Mouse (Mus musculus): ENCODE results near the gene Zer1.

Gene Zer1

DNA sequence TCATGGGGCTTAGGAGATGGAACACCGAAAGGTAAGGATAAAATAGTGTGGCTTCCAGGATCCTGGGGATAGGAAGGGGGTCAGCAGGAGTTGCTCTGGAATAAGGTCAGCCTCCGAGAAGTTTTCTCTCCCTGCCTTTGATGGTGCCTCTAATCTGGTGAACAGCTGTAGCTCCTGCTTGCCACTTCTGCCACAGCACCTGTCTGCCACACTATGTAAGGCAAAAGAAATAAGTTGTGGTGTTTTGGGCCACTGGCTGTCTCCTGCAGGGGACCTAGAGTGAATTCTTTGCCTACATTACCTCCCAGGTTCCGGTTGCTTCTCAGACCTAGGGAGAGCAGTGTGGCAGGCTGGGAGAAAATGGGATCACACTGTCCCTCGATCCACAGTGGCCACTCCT lies 45.6 kb downstream of the Zer1 start:
- intact Hi-C loops (cut with DNase I) = no loop called here

DNA sequence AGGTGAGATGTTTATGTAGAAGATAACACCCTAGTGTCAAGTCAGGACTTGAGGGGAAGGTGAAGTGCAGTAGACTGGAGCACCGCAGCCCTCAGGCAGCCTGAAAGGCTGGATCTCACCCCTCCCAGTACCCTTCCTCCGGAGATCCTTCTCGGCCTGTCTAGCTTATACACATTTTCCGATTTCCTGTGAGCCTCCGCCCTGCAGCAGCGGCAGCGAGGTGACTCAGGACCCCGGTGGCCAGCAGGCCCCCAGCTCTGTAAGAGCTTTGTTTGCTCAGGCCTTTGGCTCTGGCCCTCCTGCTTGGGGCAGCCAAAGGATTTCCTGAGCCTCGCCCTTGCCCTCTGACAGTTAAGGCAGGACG lies 46.1 kb downstream of the Zer1 start:
- intact Hi-C loops (cut with DNase I) = no loop called here

DNA sequence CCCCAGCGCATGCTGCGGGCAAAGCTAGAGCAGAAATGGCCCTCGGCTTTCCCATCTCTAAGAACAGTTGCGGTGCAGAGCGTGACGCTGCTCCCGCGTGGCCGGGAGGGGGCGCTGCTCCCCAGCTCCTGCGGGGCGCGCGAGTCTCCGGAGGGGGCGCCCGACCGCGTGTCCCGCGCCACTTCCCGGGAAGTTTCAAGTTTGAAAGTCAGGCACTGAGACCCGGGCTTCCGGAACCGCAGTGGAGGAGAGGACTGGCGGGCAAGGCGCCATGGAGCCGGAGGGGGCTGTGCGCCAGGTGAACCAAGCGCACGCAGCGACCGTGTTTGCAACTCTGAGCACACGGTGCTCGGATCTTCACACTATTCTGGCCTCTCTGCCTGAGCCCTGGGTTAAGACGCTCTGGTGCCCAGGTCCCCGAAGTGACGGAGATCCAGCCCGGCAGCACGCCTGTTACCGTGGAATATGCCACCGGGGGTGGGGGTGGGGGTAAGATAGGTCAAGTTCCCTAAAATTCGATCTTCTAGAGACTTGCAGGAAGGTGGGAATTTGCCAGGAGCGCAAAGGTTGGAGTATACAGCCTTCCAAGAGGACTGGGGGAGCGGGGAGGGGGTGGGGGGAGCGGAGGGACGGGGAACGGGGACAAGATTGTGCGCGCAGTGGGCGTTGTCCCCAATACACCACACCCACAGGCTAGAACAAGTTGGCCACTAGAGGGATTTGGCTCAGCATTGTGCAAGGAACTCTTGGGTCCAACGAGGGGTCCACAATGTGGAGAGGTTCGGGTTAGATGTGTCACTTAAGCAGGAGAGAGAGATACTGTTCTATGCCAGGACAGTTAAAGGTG lies 46.7 kb downstream of the Zer1 start, which contains the start of gene Pkn3:
Pkn3 (plus strand) TSS at position 183 of the 847 bp plus-strand sequence.
- intact Hi-C loops (cut with DNase I) = no loop called here

DNA sequence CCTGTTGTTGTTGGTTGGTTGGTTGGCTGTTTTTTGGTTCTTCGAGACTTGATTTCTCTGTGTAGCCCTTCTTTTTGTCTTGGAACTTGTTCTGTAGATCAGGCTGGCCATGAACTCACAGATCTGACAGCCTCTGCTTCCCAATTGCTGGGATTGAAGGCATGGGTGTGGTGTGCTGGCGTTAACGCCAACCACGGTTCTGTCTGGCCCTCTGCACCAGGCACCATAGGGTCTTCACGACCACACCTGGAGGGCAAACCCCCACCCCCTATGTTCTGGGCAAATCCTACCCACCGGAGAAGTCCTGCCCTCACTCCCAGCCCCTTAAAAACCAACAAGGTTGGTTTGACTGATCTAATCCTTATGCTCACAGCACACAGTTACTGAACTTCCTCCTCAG lies 47.4 kb downstream of the Zer1 start:
- intact Hi-C loops (cut with DNase I) = no loop called here

DNA sequence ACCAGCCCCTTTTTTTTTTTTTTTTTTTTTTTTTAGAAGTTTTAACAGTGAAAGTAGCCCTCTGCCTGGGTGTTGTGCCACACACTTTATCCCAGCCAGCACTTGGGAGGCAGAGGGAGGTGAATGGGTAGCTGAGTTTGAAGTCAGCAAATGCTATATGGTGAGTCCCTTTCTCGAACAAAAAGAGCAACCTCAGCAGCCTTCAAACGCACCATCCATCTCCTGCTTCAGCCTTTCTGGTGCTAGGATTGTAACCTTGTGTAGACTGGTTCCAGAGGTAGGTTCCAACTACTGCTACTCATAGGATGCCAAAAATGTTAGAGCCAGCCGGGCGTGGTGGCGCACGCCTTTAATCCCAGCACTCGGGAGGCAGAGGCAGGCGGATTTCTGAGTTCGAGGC lies 47.9 kb downstream of the Zer1 start:
- intact Hi-C loops (cut with DNase I) = no loop called here

DNA sequence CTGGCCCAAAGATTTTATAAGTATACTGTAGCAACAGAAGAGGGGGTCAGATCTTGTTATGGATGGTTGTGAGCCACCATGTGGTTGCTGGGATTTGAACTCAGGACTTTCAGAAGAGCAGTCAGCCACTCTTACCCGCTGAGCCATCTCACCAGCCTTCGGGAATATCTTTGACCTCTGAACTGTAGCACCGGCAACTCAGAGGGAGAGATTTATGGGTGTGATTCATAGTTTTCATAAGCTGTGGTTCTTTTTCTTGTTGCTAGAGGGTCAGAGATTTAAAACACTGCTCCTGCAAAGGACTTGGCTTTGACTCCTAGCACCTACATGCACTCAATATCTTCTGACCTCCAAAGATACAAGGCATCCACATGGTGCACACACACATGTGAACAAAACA lies 48.8 kb downstream of the Zer1 start:
- intact Hi-C loops (cut with DNase I) = no loop called here

DNA sequence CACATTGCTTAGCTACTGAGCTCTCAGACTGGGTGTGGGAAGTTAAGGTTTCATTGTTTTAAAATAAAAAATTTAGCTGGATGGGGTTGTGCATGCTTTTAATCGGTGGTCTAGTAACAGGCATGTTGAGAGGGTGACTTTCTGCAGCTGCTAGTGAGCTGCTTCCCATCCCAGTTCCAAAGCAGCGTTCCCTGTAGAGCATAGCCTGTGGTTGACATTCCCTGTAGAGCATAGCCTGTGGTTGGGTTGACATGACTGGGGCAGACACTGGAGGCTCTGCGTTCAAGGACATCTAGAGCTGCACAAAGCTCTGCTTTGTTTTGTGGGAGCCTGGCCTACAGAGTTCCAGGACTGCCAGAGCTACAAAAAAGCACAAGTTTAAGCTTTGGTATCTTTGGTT lies 51.1 kb downstream of the Zer1 start:
- intact Hi-C loops (cut with DNase I) = no loop called here

DNA sequence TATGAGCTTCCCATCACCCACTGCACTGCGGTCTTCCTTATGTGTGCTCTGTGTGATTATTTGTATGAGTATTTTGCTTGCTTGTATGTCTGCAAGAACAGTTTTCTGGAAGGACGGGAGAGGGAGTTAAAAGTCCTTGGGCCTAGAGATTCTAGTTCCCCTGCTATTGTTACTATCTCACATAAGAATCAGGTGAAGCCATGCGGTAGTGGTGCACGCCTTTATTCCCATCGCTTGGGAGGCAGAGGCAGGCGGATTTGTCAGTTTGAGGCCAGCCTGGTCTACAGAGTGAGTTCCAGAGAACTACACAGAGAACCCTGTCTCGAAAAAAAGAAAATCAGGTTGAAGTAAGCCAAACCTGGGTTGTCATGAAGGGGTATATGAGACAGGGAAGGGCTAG lies 51.5 kb downstream of the Zer1 start:
- intact Hi-C loops (cut with DNase I) = no loop called here

DNA sequence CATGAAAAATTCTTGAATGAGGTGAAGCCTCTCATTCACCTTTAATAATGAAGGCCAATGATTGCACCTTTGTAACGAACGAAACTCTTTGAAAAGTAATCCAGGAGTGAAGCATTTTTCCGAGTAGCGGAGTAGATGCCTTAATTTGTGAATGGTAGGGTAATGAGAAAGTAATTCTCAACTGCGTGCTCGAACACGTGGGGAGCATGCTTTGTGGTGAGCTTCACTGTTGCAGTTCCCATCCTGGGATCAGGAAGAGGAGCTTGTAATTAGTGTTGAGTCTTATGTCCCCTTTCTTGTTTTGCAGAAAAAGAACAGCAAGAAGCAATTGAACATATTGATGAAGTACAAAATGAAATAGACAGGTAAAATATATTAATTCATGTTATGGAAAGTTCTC lies 56.4 kb downstream of the Zer1 start:
- intact Hi-C loops (cut with DNase I) = no loop called here

DNA sequence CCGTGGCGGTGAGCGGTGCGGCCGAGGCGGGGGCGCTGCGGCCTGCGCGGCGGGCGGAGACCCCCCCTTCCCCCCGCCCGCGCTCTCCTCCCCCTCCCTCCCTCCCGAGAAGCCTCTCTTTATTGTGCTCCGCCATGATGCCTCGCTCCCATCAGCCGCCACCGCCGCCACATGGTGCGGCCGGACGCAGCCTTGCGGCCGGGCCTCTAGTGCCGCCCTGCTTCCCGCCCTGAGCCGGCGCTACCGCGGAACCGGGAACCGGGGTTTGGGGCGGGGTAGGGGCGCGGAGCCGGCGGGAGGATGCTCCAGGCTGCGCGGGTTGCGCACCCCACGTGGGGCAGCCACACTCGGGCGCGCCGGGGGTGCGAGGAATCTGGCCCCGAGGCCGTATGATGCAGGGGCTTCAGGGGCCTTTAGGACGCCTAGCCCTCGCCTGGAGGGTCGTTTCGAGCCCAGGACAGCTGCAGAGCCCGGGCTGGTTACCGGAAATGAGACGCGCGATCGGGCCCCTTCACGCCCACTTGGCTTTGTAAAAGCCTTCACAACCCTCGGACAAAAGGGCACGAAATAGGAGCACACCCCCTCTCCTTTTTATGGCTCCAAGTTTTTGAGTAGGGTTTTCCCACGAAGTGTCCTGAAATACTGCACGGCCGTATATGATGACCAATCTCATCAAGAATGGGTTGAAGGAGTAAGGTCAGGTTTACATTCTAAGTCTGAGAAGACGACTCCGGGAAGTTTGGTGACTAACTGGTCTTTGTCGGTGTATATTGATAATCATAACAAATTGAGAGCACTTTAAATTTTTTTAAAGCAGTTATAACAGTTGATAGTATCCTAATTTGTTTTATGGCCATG lies 57.1 kb downstream of the Zer1 start:
- intact Hi-C loops (cut with DNase I) = no loop called here

DNA sequence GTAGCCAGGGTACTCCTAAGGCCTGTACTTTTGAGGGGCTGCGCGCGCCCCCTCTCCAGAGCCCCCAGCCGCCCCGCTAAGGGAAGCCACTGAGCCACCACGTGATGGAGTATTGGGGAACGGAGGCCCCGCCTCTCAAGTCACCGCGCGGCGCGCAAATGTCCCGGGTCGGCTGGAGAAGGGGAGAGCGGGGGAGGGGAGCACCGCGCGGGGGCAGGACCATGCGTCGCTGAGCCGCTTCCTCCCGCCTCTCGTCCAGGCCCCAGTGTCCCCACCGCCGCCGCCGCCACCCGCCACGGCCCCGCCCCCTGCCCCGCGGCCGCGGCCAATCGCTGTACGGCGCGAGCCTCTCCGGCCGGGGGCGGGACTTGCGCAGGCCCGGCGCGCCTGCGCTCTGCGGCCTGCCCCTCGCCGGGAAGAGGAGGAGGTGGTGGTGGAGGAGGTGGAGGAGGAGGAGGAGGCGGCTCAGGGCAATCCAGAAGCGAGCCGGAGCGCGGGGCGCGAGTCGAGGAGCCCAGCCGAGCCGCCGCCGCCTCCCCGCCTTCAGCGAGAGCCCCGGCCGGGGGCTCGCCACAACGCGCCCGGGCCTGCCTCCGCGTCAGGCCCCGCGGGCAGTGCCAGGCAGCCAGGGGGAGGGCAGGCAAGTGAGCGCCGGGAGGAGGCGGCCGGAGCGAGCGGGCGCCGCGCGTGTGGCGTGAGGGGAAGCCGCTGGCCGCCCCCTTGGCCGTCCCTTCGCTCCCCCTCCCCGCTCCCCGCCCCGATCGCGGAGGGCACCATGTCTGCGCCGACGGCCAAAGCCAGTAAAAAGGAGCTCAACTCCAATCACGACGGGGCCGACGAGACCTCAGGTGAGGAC lies 58.1 kb downstream of the Zer1 start:
- intact Hi-C loops (cut with DNase I) = no loop called here

DNA sequence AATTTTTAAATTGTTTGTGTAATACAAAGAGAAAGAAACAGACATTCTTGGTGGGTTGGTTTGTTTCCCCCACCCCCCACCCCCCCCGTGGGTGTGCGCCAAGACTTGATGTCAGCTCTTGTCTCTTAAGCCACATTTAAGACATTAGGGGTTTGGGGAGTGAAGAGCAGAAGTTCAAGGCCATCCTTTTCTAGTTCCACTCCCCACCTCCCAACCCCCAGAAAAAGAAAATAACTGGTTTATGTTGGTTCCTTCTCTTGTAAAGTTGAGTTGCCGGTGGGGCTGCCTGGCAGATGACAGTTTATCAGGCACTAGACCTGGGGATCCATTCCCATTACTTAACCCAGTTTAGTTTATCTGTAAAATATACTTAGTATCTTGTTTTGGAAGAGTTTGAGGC lies 60.1 kb downstream of the Zer1 start:
- intact Hi-C loops (cut with DNase I) = no loop called here

DNA sequence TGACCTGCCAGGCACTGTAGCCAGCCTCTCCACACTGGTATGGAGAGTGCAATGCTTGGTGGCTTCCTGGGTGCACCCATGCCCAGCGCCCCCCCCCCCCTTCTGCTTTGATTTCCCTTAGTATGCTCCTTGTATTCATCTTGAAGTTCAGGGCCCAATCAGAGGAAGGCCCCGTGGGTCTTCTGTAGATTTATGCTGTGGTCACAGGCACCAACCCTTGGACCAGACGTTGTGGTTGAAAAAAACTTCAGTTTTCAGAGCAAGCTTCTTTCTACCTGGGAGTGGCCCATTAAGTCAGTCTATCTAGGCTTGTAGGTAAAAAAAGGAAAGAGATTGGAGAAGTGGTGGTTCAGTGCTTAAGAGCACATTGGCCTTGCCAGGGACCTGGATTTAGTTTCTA lies 60.6 kb downstream of the Zer1 start:
- intact Hi-C loops (cut with DNase I) = no loop called here

DNA sequence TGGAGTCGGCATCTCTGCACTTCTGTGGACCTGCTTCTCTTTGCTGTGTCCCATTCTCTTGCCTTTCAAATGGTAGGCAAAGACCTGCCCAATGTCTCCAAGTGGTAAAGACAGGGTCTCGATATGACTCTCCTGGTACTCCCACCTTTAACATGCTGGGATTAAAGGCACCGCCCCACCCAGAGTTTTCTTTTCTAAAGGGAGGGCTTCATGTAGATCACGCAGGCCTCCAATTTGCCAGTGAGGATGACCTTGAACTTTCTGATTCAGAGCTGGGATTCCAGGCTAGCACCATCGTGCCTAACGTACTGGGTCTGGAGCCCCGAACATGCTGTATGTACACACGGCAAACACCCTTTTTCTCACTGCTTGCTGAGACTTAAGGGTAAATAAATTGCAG lies 61.1 kb downstream of the Zer1 start:
- intact Hi-C loops (cut with DNase I) = no loop called here

DNA sequence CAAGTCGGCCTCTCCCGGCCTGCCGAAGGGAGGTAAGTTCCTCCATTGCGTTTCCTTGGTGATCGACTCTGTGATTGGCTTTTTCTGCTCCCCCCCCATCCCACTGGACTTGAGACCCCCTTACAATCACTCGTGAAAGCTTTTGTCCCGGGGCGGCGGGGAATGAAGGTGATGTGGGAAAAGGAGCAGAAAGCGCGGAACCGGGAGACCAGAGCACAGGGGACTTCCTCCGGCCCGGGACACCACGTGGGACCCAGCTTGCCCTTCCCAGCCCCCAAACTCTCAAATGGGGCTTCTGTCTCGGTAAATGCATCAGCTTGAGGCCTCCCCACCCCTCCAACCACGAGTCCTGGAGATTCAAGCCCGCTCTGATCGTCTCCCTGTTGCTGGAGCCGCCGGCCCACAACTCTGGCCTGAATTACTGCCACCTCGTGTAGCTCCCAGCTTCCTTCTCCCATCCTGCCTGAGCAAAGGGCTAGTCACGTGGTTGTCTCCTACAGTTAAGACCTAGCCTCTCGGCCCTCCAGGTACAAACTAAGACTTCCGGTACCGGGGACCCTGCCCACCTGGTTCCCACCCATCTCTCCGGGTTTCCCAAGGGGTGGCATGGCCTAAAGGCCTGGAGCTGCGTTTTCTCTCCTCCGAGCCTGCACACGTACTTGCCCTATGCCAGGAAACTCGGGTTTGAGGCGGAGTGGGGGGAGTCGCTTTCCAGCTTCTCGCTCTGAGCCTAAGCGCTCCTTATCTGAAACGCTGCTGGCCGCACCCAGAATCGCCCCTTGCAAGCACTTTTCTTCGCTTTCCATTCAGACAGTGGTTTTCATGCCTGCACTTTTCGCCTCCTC lies 61.9 kb downstream of the Zer1 start:
- intact Hi-C loops (cut with DNase I) = no loop called here

DNA sequence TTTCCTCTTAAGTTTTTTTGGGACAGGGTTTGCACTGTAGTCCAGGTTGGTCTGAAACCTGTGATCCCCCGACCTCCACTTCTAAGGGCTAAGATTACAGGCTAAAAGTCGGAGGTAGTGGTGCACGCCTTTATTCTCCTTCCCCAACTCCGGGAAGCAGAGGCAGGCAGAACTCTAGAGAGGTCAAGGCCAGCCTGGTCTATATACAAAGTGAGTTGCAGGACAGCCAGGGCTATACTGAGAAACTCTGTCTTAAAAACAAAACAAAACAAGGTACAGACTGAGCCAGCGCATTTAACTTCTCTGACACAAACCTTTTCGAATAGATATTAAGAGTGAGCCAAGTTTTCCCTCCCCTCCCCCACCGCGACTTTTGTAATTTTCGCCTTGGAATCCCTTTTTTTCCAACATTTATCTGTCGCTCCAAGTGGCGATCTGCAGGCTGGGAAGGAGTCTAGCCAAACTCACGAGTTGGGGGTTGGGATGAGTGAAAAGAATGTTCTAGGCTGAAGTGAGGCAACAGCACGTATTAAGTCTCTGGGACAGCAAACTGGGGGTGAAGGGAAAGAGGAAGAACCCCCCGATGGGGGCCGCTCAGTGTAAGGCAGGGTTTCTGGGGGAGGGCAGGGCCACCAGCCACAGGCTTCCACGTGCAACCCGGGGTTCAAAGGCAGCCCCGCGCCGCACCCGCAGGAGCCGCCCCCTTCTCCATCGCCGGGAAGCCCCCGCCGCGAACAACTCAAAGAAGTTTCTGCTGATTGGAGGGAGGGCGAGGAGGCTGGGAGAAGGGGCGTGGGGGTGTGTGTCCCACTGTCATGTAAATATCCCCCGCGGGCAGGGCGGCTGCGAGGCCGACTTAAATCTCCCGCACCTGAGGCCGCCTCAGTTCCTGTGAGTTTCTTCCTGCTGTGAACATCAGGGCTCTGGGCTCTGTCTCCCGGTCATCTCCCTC lies 62.9 kb downstream of the Zer1 start:
- intact Hi-C loops (cut with DNase I) = no loop called here

DNA sequence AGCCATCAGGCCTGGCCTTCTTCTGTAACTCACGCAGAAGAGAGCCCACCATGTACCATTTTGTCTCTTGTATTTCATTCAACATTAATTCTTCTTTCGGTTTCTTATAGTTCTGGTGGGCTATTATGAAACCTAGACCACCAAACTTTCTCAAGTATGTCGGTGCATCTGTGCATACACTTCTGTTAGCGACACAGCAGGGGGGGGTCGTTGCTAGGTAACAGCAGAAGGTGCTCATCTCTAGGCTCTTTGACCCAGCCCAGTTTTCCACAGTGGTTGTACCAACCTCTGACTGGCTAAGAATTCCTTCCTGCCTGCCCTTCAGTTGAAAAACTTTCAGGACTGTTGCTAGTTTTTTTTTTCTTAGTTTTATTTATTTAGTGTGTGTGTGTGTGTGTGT lies 66.0 kb downstream of the Zer1 start:
- intact Hi-C loops (cut with DNase I) = no loop called here

DNA sequence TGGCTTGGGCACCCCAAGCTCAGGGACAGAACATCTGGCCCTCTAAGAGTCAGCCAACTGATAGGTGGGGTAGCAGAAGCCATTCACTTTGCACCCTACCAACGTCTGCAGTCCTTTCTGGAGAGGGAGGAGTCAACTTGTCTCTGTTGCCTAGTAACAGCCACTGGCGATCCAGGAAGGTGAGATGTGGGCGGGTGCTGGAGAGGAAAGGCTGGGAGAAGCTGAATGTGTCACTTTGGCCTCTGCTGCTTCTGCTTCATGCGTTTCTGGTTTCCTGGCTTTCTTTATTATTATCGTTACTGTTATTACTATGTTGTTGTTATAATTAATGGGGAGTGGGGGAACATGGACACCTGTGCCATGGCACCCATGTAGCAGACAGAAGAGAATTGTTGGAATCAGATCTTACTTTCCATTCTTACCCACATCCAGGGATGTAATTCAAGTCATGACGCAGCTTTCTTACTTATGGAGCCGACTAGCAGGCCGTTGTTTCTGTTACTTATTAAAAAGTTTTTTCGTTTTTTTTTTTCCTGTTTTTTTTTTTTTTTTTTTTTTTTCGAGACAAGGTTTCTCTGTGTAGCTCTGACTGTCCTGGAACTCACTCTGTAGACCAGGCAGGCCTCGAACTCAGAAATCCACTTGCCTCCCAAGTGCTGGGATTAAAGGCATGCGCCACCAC lies 67.0 kb downstream of the Zer1 start, which contains the start of gene Set:
Set (plus strand) TSS at position 156 of the 682 bp plus-strand sequence.
- intact Hi-C loops (cut with DNase I) = no loop called here

DNA sequence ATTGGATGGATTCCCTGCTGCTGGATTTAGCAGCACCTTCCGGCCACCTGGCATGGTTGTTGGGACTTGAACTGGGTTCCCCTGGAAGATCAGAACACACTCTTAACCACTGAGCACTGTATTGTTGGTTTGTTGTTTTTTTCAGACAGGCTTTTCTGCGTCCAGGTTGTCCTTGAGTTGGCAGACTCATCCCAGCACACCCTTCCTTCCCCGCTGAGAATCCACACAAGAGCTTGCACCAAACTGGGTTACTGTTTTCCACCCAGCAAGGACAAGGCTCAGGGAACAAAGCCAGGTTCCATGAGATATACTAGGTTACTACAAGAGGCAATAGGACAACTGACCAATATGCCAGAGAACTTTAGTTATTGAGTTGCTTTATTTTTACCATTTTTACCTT lies 67.6 kb downstream of the Zer1 start:
- intact Hi-C loops (cut with DNase I) = no loop called here
